Mouse (Mus musculus): ENCODE measurements at regions not wholly inside any gene's neighbourhood (a gene's known extent, or its start where the extent isn't known, plus 50 kb on each side); places are given as distances from the start of the nearest gene placed in this dataset.

DNA sequence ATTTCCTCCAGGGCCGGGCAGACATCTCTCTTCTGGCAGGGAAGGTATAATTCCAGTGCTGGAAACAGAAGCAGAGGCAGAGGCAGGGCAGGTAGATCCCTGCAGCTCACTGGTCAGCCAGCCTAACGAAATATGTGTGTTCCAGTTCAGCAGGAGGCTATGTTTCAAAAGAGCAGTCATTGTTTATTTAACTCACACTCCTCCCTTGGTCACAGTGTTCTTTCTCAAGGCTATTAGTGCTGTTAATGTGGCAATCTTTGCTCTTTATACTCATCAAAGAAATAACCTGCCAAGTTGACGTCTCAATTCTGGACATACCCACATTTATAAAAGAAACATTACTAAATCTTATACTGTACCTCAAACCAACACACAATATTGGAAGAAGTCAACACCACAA is 253.3 kb upstream of the Adgrl3 start:
- Histone ChIP-seq H3K4me3 (replicated peaks) (no peak overlapping the region), H3K27ac (replicated peaks) (no peak overlapping the region), H3K9ac (replicated peaks) (no peak overlapping the region), H3K4me1 (no peaks in the 10 kb centered on the region), H3K36me3 (no peaks in the 10 kb centered on the region), H3K27me3 (replicated peaks) (no peaks in the 10 kb centered on the region), H3K4me2 (no peak overlapping the region), H3K9me3 (replicated peaks) (no peaks in the 10 kb centered on the region)
- WGBS, result 77% methylated on average over 3 of the region's 3 CpGs
- no peak for ATAC-seq (ENCODE audit: low FRiP score)

GRCm38 (mm10) chr5:80783892-80784291 is 236.0 kb upstream of the Adgrl3 start:
- Histone ChIP-seq H3K9ac (replicated peaks) (no peak overlapping the region), H3K4me3 (replicated peaks) (no peak overlapping the region), H3K36me3 (no peaks in the 10 kb centered on the region), H3K4me2 (no peak overlapping the region), H3K4me1 (no peaks in the 10 kb centered on the region), H3K27me3 (replicated peaks) (no peaks in the 10 kb centered on the region), H3K9me3 (replicated peaks) (no peaks in the 10 kb centered on the region), H3K27ac (replicated peaks) (no peak overlapping the region)
- 87% methylated on average over 4 of the region's 4 CpGs for WGBS
- ATAC-seq (ENCODE audit: low FRiP score), result no peak

DNA sequence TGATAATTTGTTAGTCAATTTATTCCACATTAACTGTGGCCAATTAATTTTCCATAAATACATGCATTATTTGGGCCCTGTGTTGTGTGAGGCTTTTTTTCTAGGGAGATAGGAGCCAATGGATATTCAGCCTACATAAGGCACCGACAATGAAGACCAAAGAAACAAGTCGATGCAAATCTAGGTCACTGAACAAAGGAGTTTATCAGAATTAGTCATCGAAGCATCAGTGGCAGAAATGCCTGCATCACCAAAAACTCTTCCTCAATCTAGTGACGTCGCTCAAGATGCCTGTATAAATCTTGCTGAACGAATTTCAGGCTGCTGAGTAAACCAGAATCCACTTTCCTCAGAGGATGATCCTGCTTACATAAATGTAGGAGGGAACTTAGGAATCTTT is 235.2 kb upstream of the Adgrl3 start:
- no peak for ATAC-seq (ENCODE audit: low FRiP score)
- H3K36me3 ChIP-seq, result no peaks in the 10 kb centered on the region
- H3K9me3 ChIP-seq (replicated peaks), result no peaks in the 10 kb centered on the region
- H3K27ac ChIP-seq (replicated peaks), result no peak overlapping the region
- no peak overlapping the region for H3K4me2 ChIP-seq
- no peaks in the 10 kb centered on the region for H3K4me1 ChIP-seq
- H3K27me3 ChIP-seq (replicated peaks), result no peaks in the 10 kb centered on the region
- no peak overlapping the region for H3K9ac ChIP-seq (replicated peaks)
- whole genome bisulfite sequencing, result 78% methylated on average over 6 of the region's 6 CpGs
- no peak overlapping the region for H3K4me3 ChIP-seq (replicated peaks)

- Histone ChIP-seq H3K27ac (replicated peaks) (no peak overlapping the region), H3K27me3 (replicated peaks) (no peaks in the 10 kb centered on the region), H3K9me3 (replicated peaks) (no peaks in the 10 kb centered on the region), H3K4me1 (no peaks in the 10 kb centered on the region), H3K36me3 (no peaks in the 10 kb centered on the region), H3K4me2 (no peak overlapping the region), H3K4me3 (replicated peaks) (no peak overlapping the region), H3K9ac (replicated peaks) (no peak overlapping the region)
- ATAC-seq (ENCODE audit: low FRiP score), result no peak
- 97% methylated on average over 1 of the region's 1 CpGs for WGBS
Measured at GRCm38 (mm10) chr5:80791658-80792057, 228.3 kb upstream of the Adgrl3 start.

DNA sequence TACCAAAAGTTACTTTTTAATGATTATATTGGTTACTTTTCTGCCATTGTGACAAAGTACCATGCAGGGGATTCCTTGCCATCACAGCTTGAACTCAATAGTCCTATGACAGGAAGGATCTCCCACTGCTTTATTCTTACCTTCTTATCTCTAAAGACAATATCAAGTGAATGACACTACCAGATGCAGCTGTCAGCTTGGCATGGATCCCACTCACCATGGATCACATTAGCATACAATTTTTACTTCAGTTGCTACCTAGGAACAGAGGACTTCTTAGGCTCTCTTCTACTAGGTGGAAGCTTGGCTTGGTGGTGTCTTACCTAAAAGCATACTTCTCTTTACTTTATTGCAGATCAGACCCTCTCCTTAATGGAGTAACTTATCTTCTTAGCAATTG is 220.2 kb upstream of the Adgrl3 start:
- no peak overlapping the region for H3K4me2 ChIP-seq
- H3K9ac ChIP-seq (replicated peaks), result no peak overlapping the region
- no peak for ATAC-seq (ENCODE audit: low FRiP score)
- H3K27ac ChIP-seq (replicated peaks), result no peak overlapping the region
- H3K27me3 ChIP-seq (replicated peaks), result no peaks in the 10 kb centered on the region
- H3K4me1 ChIP-seq, result no peaks in the 10 kb centered on the region
- no peak overlapping the region for H3K4me3 ChIP-seq (replicated peaks)
- no peaks in the 10 kb centered on the region for H3K9me3 ChIP-seq (replicated peaks)
- no peaks in the 10 kb centered on the region for H3K36me3 ChIP-seq

- H3K4me1 ChIP-seq, result no peaks in the 10 kb centered on the region
- H3K27me3 ChIP-seq (replicated peaks), result no peaks in the 10 kb centered on the region
- H3K4me2 ChIP-seq, result no peak overlapping the region
- no peak for ATAC-seq (ENCODE audit: low FRiP score)
- H3K4me3 ChIP-seq (replicated peaks), result no peak overlapping the region
- H3K36me3 ChIP-seq, result no peaks in the 10 kb centered on the region
- no peak overlapping the region for H3K27ac ChIP-seq (replicated peaks)
- WGBS, result 84% methylated on average over 2 of the region's 2 CpGs
- no peaks in the 10 kb centered on the region for H3K9me3 ChIP-seq (replicated peaks)
- H3K9ac ChIP-seq (replicated peaks), result no peak overlapping the region
Measured at GRCm38 (mm10) chr5:80812917-80813316, 207.0 kb upstream of the Adgrl3 start.

DNA sequence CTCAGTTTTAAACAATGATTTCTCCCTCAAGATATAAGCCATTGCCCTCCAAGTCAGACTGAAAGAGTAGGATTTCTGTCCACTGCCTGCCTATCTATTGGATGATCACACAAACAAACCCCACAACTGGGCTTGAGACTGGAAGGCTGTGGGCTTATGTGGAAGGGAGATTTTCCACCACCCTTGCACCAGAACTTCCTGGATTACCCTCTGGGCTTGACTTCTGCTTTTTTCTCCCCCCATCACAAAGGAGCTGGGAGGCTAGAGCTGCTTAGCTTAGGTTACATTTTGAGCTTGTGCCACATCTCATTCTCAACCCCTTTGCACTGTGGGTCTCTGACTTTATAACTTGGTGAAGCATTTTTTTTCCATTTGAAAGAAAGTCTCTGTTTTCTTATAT is 200.7 kb upstream of the Adgrl3 start:
- Histone ChIP-seq H3K4me3 (replicated peaks) (no peak overlapping the region), H3K36me3 (no peaks in the 10 kb centered on the region)

GRCm38 (mm10) chr5:80842531-80842930 is 177.4 kb upstream of the Adgrl3 start:
- 71% methylated on average over 1 of the region's 1 CpGs for whole genome bisulfite sequencing

More for the DNA sequence above, 200.7 kb upstream of the Adgrl3 start:
- Histone ChIP-seq H3K9me3 (replicated peaks) (no peaks in the 10 kb centered on the region), H3K27ac (replicated peaks) (no peak overlapping the region), H3K4me1 (no peaks in the 10 kb centered on the region), H3K4me2 (no peak overlapping the region), H3K9ac (replicated peaks) (no peak overlapping the region), H3K27me3 (replicated peaks) (no peaks in the 10 kb centered on the region)
- no peak for ATAC-seq (ENCODE audit: low FRiP score)

DNA sequence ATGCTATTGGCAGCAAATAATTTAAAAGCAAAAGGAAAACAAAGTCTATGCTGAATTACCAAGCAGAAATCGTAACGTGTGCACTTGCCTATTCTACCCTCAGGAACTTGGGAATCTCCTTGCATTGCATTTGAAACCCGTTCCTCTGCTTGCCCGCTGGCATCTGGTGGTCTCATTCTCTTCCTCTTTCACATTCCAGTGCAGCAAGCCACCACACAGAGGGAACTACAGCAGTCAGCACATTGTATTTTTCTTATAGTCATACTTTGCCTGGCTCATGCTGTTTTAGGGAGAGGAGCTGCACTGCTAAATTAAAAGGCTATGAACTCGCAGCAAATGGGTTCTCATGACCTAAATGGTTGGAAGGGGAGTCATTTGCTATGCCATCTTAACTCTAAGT is 164.9 kb upstream of the Adgrl3 start:
- Histone ChIP-seq H3K4me3 (replicated peaks) (no peak overlapping the region), H3K4me1 (peaks cover 2% of the 10 kb centered on the region; the same call in 1 of the 2 replicates), H3K27ac (replicated peaks) (no peak overlapping the region), H3K27me3 (replicated peaks) (no peaks in the 10 kb centered on the region), H3K4me2 (no peak overlapping the region), H3K9me3 (replicated peaks) (no peaks in the 10 kb centered on the region), H3K9ac (replicated peaks) (no peak overlapping the region), H3K36me3 (no peaks in the 10 kb centered on the region)
- 54% methylated on average over 5 of the region's 5 CpGs for WGBS
- ATAC-seq (ENCODE audit: low FRiP score), result peak; percentile 70; the same call in 1 of the 2 replicates

More at GRCm38 (mm10) chr5:80842531-80842930, 177.4 kb upstream of the Adgrl3 start:
- no peak overlapping the region for H3K9ac ChIP-seq (replicated peaks)
- no peak overlapping the region for H3K4me2 ChIP-seq
- no peaks in the 10 kb centered on the region for H3K36me3 ChIP-seq
- H3K4me3 ChIP-seq (replicated peaks), result no peak overlapping the region
- ATAC-seq (ENCODE audit: low FRiP score), result no peak
- no peaks in the 10 kb centered on the region for H3K27me3 ChIP-seq (replicated peaks)
- no peaks in the 10 kb centered on the region for H3K4me1 ChIP-seq
- no peaks in the 10 kb centered on the region for H3K9me3 ChIP-seq (replicated peaks)
- no peak overlapping the region for H3K27ac ChIP-seq (replicated peaks)

DNA sequence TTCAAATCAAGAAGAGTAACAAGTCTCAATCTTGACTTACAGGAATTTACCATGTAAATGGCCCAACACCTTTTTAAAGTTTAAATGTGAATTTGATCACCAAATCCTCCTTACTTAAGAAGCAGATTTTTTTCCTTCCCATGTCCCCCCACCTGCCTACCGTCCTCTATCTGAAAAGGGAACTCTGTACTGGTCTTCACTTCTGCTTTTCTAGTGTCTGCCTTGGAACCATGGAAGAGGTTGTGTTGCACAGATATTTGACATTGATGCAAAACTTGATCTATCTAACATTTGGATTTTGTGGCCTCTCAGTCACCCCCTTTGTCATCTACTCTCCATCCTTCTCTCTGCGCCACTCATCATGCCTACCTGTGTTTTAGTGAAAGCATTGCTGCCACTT is 143.3 kb upstream of the Adgrl3 start:
- H3K4me3 ChIP-seq (replicated peaks), result no peak overlapping the region

GRCm38 (mm10) chr5:80898230-80898629 is 121.7 kb upstream of the Adgrl3 start:
- 58% methylated on average over 5 of the region's 5 CpGs for WGBS
- H3K36me3 ChIP-seq, result no peaks in the 10 kb centered on the region

More for the DNA sequence above, 143.3 kb upstream of the Adgrl3 start:
- H3K4me1 ChIP-seq, result no peaks in the 10 kb centered on the region
- no peaks in the 10 kb centered on the region for H3K36me3 ChIP-seq
- no peak overlapping the region for H3K27ac ChIP-seq (replicated peaks)
- H3K9ac ChIP-seq (replicated peaks), result no peak overlapping the region
- H3K27me3 ChIP-seq (replicated peaks), result no peaks in the 10 kb centered on the region
- no peak for ATAC-seq (ENCODE audit: low FRiP score)
- no peaks in the 10 kb centered on the region for H3K9me3 ChIP-seq (replicated peaks)
- WGBS, result 95% methylated on average over 2 of the region's 2 CpGs
- H3K4me2 ChIP-seq, result no peak overlapping the region

DNA sequence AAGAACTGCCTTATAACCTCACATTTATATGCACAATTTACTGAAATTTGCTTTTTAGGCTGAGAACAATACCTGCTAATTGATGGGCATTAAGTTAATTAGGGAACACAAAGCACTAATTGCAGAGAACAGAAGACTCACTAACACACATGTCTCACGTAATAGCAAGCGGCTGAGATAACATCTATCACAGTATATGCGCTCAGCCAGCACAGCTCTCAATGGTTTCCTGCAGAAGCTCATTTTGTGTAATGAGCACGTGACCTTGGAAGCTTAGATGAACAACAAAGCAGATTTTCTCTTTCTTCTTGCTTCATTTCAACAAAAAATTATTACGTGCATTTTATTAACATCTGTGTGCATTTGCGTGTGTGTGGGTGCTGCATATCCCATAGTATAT is 111.2 kb upstream of the Adgrl3 start:
- H3K27ac ChIP-seq (replicated peaks), result no peak overlapping the region
- no peaks in the 10 kb centered on the region for H3K36me3 ChIP-seq
- H3K4me2 ChIP-seq, result no peak overlapping the region
- H3K4me1 ChIP-seq, result no peaks in the 10 kb centered on the region
- 53% methylated on average over 6 of the region's 6 CpGs for WGBS
- no peak overlapping the region for H3K9ac ChIP-seq (replicated peaks)
- ATAC-seq (ENCODE audit: low FRiP score), result no peak
- H3K27me3 ChIP-seq (replicated peaks), result no peaks in the 10 kb centered on the region
- H3K9me3 ChIP-seq (replicated peaks), result no peaks in the 10 kb centered on the region
- no peak overlapping the region for H3K4me3 ChIP-seq (replicated peaks)

More at GRCm38 (mm10) chr5:80898230-80898629, 121.7 kb upstream of the Adgrl3 start:
- no peak overlapping the region for H3K27ac ChIP-seq (replicated peaks)
- no peak for ATAC-seq (ENCODE audit: low FRiP score)
- H3K9ac ChIP-seq (replicated peaks), result no peak overlapping the region
- H3K4me3 ChIP-seq (replicated peaks), result no peak overlapping the region
- H3K4me1 ChIP-seq, result no peaks in the 10 kb centered on the region
- no peaks in the 10 kb centered on the region for H3K9me3 ChIP-seq (replicated peaks)
- no peaks in the 10 kb centered on the region for H3K27me3 ChIP-seq (replicated peaks)
- H3K4me2 ChIP-seq, result no peak overlapping the region

DNA sequence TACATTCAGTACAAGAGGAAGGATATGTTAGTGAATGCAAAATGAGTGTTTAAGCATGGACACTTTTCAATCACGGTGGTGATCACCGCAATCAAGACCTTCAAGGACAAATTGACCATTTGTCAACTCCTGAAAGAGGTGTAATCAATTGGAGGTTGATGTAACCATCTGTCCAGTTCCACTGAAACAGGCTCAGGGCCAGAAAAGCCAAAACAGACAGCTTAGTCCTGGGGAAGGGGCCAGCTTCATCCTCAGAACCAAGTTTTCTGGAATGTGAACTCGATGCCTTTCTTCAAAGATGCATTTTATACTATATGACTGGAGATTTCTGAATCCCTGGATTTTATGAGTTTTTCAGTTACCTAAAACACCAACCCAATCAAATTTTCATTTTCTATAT is 81.1 kb upstream of the Adgrl3 start:
- no peak overlapping the region for H3K4me2 ChIP-seq
- H3K27ac ChIP-seq (replicated peaks), result no peak overlapping the region
- H3K36me3 ChIP-seq, result no peaks in the 10 kb centered on the region
- H3K4me3 ChIP-seq (replicated peaks), result no peak overlapping the region
- H3K27me3 ChIP-seq (replicated peaks), result no peaks in the 10 kb centered on the region
- no peaks in the 10 kb centered on the region for H3K9me3 ChIP-seq (replicated peaks)
- no peak overlapping the region for H3K9ac ChIP-seq (replicated peaks)
- 74% methylated on average over 3 of the region's 3 CpGs for WGBS
- ATAC-seq (ENCODE audit: low FRiP score), result no peak
- H3K4me1 ChIP-seq, result no peaks in the 10 kb centered on the region
